Mouse (Mus musculus): ENCODE results near the gene 3830406C13Rik. TPM values are rescaled to one million over a fixed set of nuclear protein-coding genes. Genes with fewer than 3 reads are reported as not detected.

Gene 3830406C13Rik
- polyA plus RNA-seq, 1 experiment, result 7.2 TPM

DNA sequence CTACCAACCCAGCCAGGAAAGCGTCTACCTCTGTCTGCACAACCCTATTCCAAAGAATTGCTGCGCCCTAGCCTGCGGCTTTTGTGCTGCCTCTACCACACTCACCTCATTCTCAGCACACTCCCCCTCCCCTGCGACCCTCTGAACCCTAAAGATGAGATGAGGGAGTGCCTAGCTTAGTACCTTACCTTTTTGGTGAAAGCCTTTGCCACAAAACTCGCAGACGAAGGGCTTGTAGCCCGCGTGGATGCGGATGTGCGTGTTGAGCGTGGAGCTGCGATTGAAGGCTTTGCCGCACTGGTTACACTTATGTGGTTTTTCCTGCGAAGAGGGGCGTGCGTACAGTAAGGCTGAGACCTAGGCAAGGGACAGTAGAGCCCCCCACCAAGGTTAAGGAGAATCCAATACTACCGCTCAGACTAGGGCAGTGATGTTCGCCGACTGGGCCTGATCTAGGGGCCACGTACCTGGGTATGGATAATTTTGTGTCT is 59.5 kb downstream of the 3830406C13Rik start:
- H3K79me2 ChIP-seq (ENCODE audit: control insufficient read depth, insufficient read depth), result no peaks in the 10 kb centered on the region
- H3K27me3 ChIP-seq (ENCODE audit: control insufficient read depth, insufficient read depth, insufficient read length), result peaks cover 77% of the 10 kb centered on the region
- TF ChIP-seq MAX (IDR thresholded peaks at IDR 0.05) (no peak), CTCF (IDR thresholded peaks at IDR 0.05; ENCODE audit: control insufficient read depth, insufficient read depth, insufficient read length) (no peak), FOSL1 (IDR thresholded peaks at IDR 0.05; ENCODE audit: insufficient read depth, low read length, poor library complexity, severe bottlenecking) (no peak), USF1 (IDR thresholded peaks at IDR 0.05; ENCODE audit: low read depth) (no peak), MYOD1 (IDR thresholded peaks at IDR 0.05; ENCODE audit: control insufficient read depth, insufficient read length, low read depth) (no peak), MYOG (IDR thresholded peaks at IDR 0.05; ENCODE audit: control insufficient read depth, extremely low read depth, insufficient read length) (no peak), CEBPB (IDR thresholded peaks at IDR 0.05; ENCODE audit: low read depth) (no peak)
- no peak overlapping the region for H3ac ChIP-seq (ENCODE audit: control insufficient read depth, insufficient read length, low read depth)
- H3K36me3 ChIP-seq (ENCODE audit: control insufficient read depth, insufficient read depth), result no peaks in the 10 kb centered on the region
- no peak overlapping the region for H3K4me3 ChIP-seq (ENCODE audit: insufficient read depth, poor library complexity, severe bottlenecking)
- H3K79me3 ChIP-seq (ENCODE audit: low read depth), result no peaks in the 10 kb centered on the region

DNA sequence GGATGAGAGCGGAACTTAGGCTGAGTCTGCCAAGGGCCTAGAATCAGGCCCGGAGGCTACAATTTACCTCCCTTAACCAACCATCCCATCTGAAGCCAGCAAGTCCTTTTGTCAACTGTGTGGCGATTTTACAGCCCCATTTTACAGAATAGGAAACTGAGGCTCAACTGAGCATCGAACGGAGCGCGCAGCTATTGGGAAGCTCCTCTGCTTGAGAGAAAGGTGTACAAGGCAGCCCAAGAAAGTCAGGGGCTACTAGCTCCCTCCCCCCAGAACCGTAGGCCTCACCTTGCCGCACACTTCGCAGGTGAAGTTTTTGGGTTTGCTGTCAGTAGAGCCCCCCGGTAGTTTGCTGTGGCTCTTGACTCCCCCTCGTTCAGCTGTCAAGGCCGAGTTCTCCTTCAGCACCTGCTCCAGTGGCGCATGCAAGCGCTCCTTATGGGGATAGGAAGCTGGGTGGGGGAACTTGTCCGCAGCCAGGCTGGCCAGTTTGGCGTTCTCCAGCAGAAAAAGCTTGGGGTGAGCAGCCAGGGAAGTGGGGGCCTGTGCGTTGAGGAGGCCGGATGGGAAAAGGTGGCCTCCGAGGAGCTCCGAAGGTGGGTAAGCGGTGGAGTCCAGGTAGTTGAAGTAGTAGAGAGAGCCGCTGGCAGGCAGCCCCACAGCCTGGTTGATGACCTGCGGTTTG is 60.2 kb downstream of the 3830406C13Rik start:
- Histone ChIP-seq H3ac (ENCODE audit: control insufficient read depth, insufficient read length, low read depth) (no peak overlapping the region), H3K79me3 (ENCODE audit: low read depth) (no peaks in the 10 kb centered on the region), H3K4me3 (ENCODE audit: insufficient read depth, poor library complexity, severe bottlenecking) (no peak overlapping the region), H3K79me2 (ENCODE audit: control insufficient read depth, insufficient read depth) (no peaks in the 10 kb centered on the region), H3K36me3 (ENCODE audit: control insufficient read depth, insufficient read depth) (no peaks in the 10 kb centered on the region), H3K27me3 (ENCODE audit: control insufficient read depth, insufficient read depth, insufficient read length) (peaks cover 74% of the 10 kb centered on the region)
- TF ChIP-seq USF1 (IDR thresholded peaks at IDR 0.05; ENCODE audit: low read depth) (no peak), MYOD1 (IDR thresholded peaks at IDR 0.05; ENCODE audit: control insufficient read depth, insufficient read length, low read depth) (no peak)

DNA sequence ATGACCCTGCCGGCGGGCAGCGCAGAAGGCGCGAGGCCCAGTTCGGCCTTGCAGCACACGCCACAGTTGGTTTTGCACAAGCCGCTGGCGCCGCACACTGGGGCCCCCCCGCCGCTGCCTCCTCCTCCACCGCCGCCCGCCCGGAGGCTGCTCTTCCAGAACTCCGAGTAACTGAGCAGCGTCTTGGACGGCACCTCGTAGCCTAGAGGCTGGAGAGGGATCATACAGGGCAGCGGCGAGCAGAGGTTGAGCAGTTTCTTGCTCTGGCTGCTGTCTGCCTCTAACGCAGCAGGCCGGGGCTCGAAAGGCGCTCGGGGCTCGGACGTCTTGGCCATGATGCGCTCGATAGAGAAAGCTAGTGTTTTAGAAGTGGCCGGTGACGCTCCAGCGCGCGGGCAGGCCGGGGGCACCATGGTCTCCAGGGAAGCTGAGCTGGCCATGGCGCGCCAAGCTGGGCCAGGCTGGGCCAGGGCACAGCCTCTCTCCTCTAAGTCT is 60.8 kb downstream of the 3830406C13Rik start:
- Histone ChIP-seq H3K4me3 (ENCODE audit: insufficient read depth, poor library complexity, severe bottlenecking) (no peak overlapping the region), H3K79me2 (ENCODE audit: control insufficient read depth, insufficient read depth) (no peaks in the 10 kb centered on the region), H3ac (ENCODE audit: control insufficient read depth, insufficient read length, low read depth) (no peak overlapping the region), H3K79me3 (ENCODE audit: low read depth) (no peaks in the 10 kb centered on the region), H3K36me3 (ENCODE audit: control insufficient read depth, insufficient read depth) (no peaks in the 10 kb centered on the region), H3K27me3 (ENCODE audit: control insufficient read depth, insufficient read depth, insufficient read length) (peaks cover 69% of the 10 kb centered on the region)
- TF ChIP-seq MAX (IDR thresholded peaks at IDR 0.05) (no peak), USF1 (IDR thresholded peaks at IDR 0.05; ENCODE audit: low read depth) (no peak)

DNA sequence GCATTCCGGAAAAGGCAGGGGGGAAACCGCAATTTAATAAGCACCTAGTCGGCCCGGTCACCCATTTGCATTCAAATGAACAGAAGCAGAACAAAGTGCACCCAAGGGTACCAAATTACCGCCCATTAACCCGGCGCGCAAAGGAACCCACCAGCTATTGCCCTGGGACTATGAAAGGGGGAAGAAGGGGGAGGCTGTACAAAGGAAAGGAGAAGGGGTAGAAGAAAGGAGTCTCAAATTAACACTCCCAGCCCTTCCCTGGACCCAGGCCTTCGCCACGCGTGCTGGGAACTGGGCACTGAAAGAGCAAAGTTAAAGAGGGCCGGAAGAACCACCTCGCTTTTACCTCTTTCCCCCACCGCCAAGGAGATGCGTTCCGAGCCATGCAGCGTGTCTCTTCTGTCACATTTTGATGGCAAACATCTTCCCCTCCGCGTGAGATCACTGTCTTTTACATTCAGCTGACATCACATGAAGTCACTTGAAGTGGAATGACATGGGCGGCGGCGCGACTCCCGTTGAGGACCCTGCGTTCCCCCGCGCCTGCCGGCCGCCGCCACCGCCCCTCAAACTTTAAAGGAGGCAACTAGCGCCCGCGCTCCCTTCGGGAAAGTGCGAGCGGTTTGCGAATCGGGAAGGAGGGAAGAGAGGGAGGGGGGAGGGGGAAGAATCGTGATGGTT is 61.4 kb downstream of the 3830406C13Rik start:
- no peak overlapping the region for H3ac ChIP-seq (ENCODE audit: control insufficient read depth, insufficient read length, low read depth)
- H3K79me2 ChIP-seq (ENCODE audit: control insufficient read depth, insufficient read depth), result no peaks in the 10 kb centered on the region
- no peak overlapping the region for H3K4me3 ChIP-seq (ENCODE audit: insufficient read depth, poor library complexity, severe bottlenecking)
- TF ChIP-seq MAX (IDR thresholded peaks at IDR 0.05) (no peak), CEBPB (IDR thresholded peaks at IDR 0.05; ENCODE audit: low read depth) (no peak), FOSL1 (IDR thresholded peaks at IDR 0.05; ENCODE audit: insufficient read depth, low read length, poor library complexity, severe bottlenecking) (no peak), MYOG (IDR thresholded peaks at IDR 0.05; ENCODE audit: control insufficient read depth, extremely low read depth, insufficient read length) (no peak)
- H3K36me3 ChIP-seq (ENCODE audit: control insufficient read depth, insufficient read depth), result no peaks in the 10 kb centered on the region
- peaks cover 65% of the 10 kb centered on the region for H3K27me3 ChIP-seq (ENCODE audit: control insufficient read depth, insufficient read depth, insufficient read length)
- no peaks in the 10 kb centered on the region for H3K79me3 ChIP-seq (ENCODE audit: low read depth)

DNA sequence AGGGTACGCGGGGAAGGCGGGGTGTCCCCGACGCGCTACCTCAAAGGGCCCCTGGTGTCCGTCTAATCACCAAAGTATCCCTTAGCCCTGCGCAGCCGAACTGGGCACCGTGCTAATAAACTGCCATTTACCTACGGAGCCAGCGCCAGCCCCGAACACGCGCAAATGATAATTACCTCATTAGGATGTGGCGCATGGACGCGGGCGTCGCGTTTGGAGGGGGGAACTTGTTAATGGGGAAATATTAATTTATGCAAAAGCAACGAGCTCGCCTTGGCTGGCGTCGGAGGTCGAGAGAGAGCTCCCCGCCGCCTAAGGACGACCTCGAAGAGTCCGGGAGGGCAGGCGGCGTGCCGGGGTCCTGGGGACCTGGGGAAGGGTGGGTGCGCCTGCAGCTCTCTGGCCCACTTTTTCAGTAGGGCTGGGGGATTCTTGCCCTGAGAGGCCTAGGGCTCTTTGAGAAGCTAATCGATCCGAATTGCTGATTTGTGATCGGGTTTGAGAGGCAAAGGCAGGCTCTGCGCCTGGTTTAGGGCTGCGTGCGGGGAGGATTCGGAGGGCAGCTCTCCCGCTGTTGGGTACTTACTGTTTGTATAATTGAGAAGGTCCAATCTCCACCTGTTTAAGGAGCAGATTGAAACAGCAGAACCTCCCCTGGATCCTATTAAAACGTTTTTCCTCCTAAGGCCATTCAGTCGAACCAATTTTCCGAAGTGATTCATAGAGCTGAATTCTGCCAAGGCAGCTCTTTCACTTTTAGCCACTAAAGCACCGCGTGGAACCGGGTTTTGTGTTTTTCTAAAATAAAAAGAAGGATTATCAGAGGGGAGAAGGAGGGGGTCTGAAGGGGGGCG is 62.3 kb downstream of the 3830406C13Rik start:
- peaks cover 57% of the 10 kb centered on the region for H3K27me3 ChIP-seq (ENCODE audit: control insufficient read depth, insufficient read depth, insufficient read length)
- H3K79me2 ChIP-seq (ENCODE audit: control insufficient read depth, insufficient read depth), result no peaks in the 10 kb centered on the region
- H3ac ChIP-seq (ENCODE audit: control insufficient read depth, insufficient read length, low read depth), result no peak overlapping the region
- no peaks in the 10 kb centered on the region for H3K36me3 ChIP-seq (ENCODE audit: control insufficient read depth, insufficient read depth)
- no peak overlapping the region for H3K4me3 ChIP-seq (ENCODE audit: insufficient read depth, poor library complexity, severe bottlenecking)
- TF ChIP-seq CEBPB (IDR thresholded peaks at IDR 0.05; ENCODE audit: low read depth) (no peak), MAX (IDR thresholded peaks at IDR 0.05) (no peak), CTCF (IDR thresholded peaks at IDR 0.05; ENCODE audit: control insufficient read depth, insufficient read depth, insufficient read length) (no peak), USF1 (IDR thresholded peaks at IDR 0.05; ENCODE audit: low read depth) (no peak), FOSL1 (IDR thresholded peaks at IDR 0.05; ENCODE audit: insufficient read depth, low read length, poor library complexity, severe bottlenecking) (no peak), MYOD1 (IDR thresholded peaks at IDR 0.05; ENCODE audit: control insufficient read depth, insufficient read length, low read depth) (no peak), MYOG (IDR thresholded peaks at IDR 0.05; ENCODE audit: control insufficient read depth, extremely low read depth, insufficient read length) (no peak)
- no peaks in the 10 kb centered on the region for H3K79me3 ChIP-seq (ENCODE audit: low read depth)

Measured in C2C12 (cell line).